Mouse (Mus musculus): ENCODE measurements around the gene Mbtps2.

GRCm38 (mm10) chrX:157598186-157598996, at the start of gene Mbtps2:
- TF ChIP-seq GABPA (IDR thresholded peaks at IDR 0.05; ENCODE audit: insufficient replicate concordance, low read depth, low read length), result no peak
- peak; percentile 65 for TF ChIP-seq POLR2A (IDR thresholded peaks at IDR 0.05; ENCODE audit: low read depth, low read length)
- TF ChIP-seq EP300 (IDR thresholded peaks at IDR 0.05; ENCODE audit: low read length), result no peak
- TF ChIP-seq CTCF (conservative IDR thresholded peaks at IDR 0.05 in 1 of 2, IDR thresholded peaks at IDR 0.05 in 1 of 2; ENCODE audit: low read depth in 2 of 2, low read length in 2 of 2), result no peak
- 0 out of 2 replicates have a peak, but pooled peaks have one; percentile 38 for TF ChIP-seq ZMIZ1 (IDR thresholded peaks at IDR 0.05; ENCODE audit: low read depth, low read length)
- TF ChIP-seq ZNF384 (IDR thresholded peaks at IDR 0.05; ENCODE audit: low read depth, low read length), result peak; percentile 99
- TF ChIP-seq MEF2A (IDR thresholded peaks at IDR 0.05; ENCODE audit: borderline replicate concordance, low read depth, low read length), result peak; percentile 38; the same call in 1 of the 2 replicates
- no peak for TF ChIP-seq MAFK (IDR thresholded peaks at IDR 0.05; ENCODE audit: insufficient replicate concordance, low read length)
